Mouse (Mus musculus) right cerebral cortex, postnatal 10 days (tissue): ENCODE results near the gene Ppargc1a.
A peak's percentile ranks its signal among the peaks of the same experiment; 100 is the strongest.

ENCODE experiments used
- DNase-seq, 2 experiments: peaks; one replicate each; pipeline ENCODE4 v3.0.0; 2021; ENCODE audit warnings: low spot score in 2 of 2

The Ppargc1a gene

GRCm38 (mm10) chr5:51412303-51413117 lies 155.0 kb downstream of the Ppargc1a start:
- peak in 1 of 2 experiments; percentile 18 for DNase-seq

DNA sequence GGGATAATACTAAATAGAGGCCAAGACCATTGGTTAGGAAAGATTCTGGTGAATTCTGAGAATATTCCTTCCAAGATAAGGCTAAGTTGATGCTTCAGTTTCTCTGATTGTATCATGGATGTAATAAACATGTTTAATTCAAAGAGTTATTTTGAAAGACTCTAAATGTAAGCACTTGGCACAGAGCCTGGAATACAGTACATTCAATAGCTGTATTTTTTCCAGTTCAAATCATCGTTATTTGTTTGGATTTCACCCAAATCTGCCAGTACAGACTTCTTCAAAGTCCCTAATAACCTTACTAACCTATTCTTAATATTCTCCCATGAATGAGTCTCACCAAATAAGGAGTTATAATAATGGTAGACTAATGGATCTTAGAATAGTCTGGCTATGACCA lies 157.5 kb downstream of the Ppargc1a start:
- DNase-seq, result no peak

DNA sequence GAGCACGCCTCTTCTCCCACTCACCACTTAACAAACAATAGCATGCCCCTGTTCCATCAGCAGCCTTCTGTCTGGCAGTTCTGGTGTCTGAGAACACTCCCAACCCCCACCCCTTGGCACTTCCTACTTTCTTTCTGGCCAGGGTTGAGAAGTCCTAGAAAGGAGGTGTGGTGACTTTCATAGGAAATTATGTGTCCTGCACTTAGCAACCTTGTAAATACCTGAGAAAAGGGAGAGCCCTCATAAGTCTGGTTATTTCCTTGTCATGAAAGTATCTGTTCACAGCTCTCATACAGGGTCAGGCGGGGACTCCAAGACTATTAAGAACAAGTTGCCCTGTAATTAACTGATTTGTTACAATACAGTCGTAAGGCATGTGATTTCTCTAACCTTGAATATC lies 161.1 kb downstream of the Ppargc1a start:
- no peak for DNase-seq
